Mouse (Mus musculus) MEL (cell line): ENCODE results near the gene Irf5. TPM values are rescaled to one million over a fixed set of nuclear protein-coding genes. Genes with fewer than 3 reads are reported as not detected.

Experiments used
- DNase-seq: peaks from one replicate; pipeline ENCODE4 v3.0.0; 2011; ENCODE audit warnings: low read depth, low spot score
- H3K27ac ChIP-seq: 2 replicates; pipeline ENCODE4 v1.5.1; 2012; ENCODE audit warnings: low read depth, mild to moderate bottlenecking, control low read depth, low read length, moderate library complexity; ENCODE audit not compliant: control insufficient read depth
- H3K27me3 ChIP-seq, 2 experiments: fragments of 150-350 bp in 1 of 2; sonication (generic) in 1 of 2; 2 replicates each; pipeline ENCODE4 v1.6.1; 2012; ENCODE audit warnings: low read length in 2 of 2, mild to moderate bottlenecking in 2 of 2, improper control_type of control experiment in 1 of 2, moderate library complexity in 1 of 2; ENCODE audit not compliant: insufficient read depth in 2 of 2, control insufficient read depth in 1 of 2
- H3K36me3 ChIP-seq, 2 experiments: 2 replicates each; pipeline ENCODE4 v1.6.1; 2012 to 2014; ENCODE audit warnings: low read length in 2 of 2, improper control_type of control experiment in 1 of 2, inconsistent platforms in 1 of 2, mild to moderate bottlenecking in 1 of 2; ENCODE audit not compliant: insufficient read depth in 2 of 2, control insufficient read depth in 1 of 2
- H3K4me1 ChIP-seq, 2 experiments: fragments of 150-350 bp in 1 of 2; sonication (generic) in 1 of 2; 2 replicates each; pipeline ENCODE4 v1.6.1; 2012; ENCODE audit warnings: low read length in 2 of 2, improper control_type of control experiment in 1 of 2, mild to moderate bottlenecking in 1 of 2; ENCODE audit not compliant: insufficient read depth in 2 of 2, control insufficient read depth in 1 of 2
- H3K4me3 ChIP-seq, 2 experiments: fragments of 150-350 bp in 1 of 2; sonication (generic) in 1 of 2; 2 replicates each; pipeline ENCODE4 v1.5.1; 2012; ENCODE audit warnings: low read depth in 2 of 2, low read length in 2 of 2, mild to moderate bottlenecking in 2 of 2, moderate library complexity in 2 of 2, control low read depth in 1 of 2, improper control_type of control experiment in 1 of 2; ENCODE audit not compliant: control insufficient read depth in 1 of 2, insufficient read depth in 1 of 2
- H3K79me2 ChIP-seq: 2 replicates; pipeline ENCODE4 v1.6.1; 2012; ENCODE audit warnings: mild to moderate bottlenecking, low read length, moderate library complexity; ENCODE audit not compliant: control insufficient read depth, poor library complexity, insufficient read depth
- H3K9ac ChIP-seq: 2 replicates; pipeline ENCODE4 v1.6.1; 2012; ENCODE audit warnings: low read depth, mild to moderate bottlenecking, control low read depth, low read length, moderate library complexity; ENCODE audit not compliant: control insufficient read depth, poor library complexity, severe bottlenecking
- H3K9me3 ChIP-seq: fragments of 150-350 bp; sonication (generic); replicated peaks from 2 replicates; pipeline ENCODE4 v1.6.1; 2012; ENCODE audit warnings: mild to moderate bottlenecking, low read length, improper control_type of control experiment, moderate library complexity; ENCODE audit not compliant: insufficient read depth
- BHLHE40 ChIP-seq: IDR thresholded peaks from 2 replicates; pipeline ENCODE4 v1.6.1; 2012; ENCODE audit warnings: low read depth, mild to moderate bottlenecking, inconsistent platforms, low read length, improper control_type of control experiment, borderline replicate concordance
- CHD1 ChIP-seq: IDR thresholded peaks from 2 replicates; pipeline ENCODE4 v1.6.1; 2012; ENCODE audit warnings: low read depth, mild to moderate bottlenecking, inconsistent platforms, low read length, improper control_type of control experiment
- CHD2 ChIP-seq: IDR thresholded peaks from 2 replicates; pipeline ENCODE4 v1.6.1; 2011; ENCODE audit warnings: low read length, improper control_type of control experiment
- CTCF ChIP-seq, 3 experiments: IDR thresholded peaks in 2 of 3; conservative IDR thresholded peaks in 1 of 3; 2 replicates each; pipeline ENCODE4 v1.5.1; 2011 to 2012; ENCODE audit warnings: low read length in 3 of 3, low read depth in 2 of 3, mild to moderate bottlenecking in 2 of 3, improper control_type of control experiment in 1 of 3, inconsistent platforms in 1 of 3, mixed read lengths in 1 of 3, moderate library complexity in 1 of 3; ENCODE audit not compliant: control insufficient read depth in 1 of 3, insufficient read depth in 1 of 3, poor library complexity in 1 of 3, severe bottlenecking in 1 of 3
- ELF1 ChIP-seq: IDR thresholded peaks from 2 replicates; pipeline ENCODE4 v1.6.1; 2014; ENCODE audit warnings: low read depth, mild to moderate bottlenecking, inconsistent platforms, low read length, improper control_type of control experiment, moderate library complexity
- EP300 ChIP-seq, 2 experiments: IDR thresholded peaks; 2 replicates each; pipeline ENCODE4 v1.6.1; 2011; ENCODE audit warnings: improper control_type of control experiment in 2 of 2, low read length in 2 of 2, low read depth in 1 of 2, mild to moderate bottlenecking in 1 of 2
- GABPA ChIP-seq: IDR thresholded peaks from 2 replicates; pipeline ENCODE4 v1.6.1; 2012; ENCODE audit warnings: low read depth, mild to moderate bottlenecking, inconsistent platforms, low read length, improper control_type of control experiment, moderate library complexity
- MAFK ChIP-seq: IDR thresholded peaks from 2 replicates; pipeline ENCODE4 v1.6.1; 2011; ENCODE audit warnings: low read depth, mild to moderate bottlenecking, low read length, improper control_type of control experiment, borderline replicate concordance
- MXI1 ChIP-seq: IDR thresholded peaks from 2 replicates; pipeline ENCODE4 v1.6.1; 2011; ENCODE audit warnings: mild to moderate bottlenecking, low read depth, low read length, improper control_type of control experiment
- NELFE ChIP-seq: IDR thresholded peaks from 2 replicates; pipeline ENCODE4 v1.6.1; 2011; ENCODE audit warnings: low read depth, low read length, improper control_type of control experiment
- NRF1 ChIP-seq: IDR thresholded peaks from 2 replicates; pipeline ENCODE4 v1.6.1; 2014; ENCODE audit warnings: low read depth, mild to moderate bottlenecking, inconsistent platforms, low read length, improper control_type of control experiment, moderate library complexity; ENCODE audit not compliant: poor library complexity, insufficient read depth, severe bottlenecking
- POLR2A ChIP-seq, 2 experiments: IDR thresholded peaks; 2 replicates each; pipeline ENCODE4 v1.6.1; 2011 to 2012; ENCODE audit warnings: low read length in 2 of 2, mild to moderate bottlenecking in 2 of 2, control low read depth in 1 of 2, improper control_type of control experiment in 1 of 2, low read depth in 1 of 2, moderate library complexity in 1 of 2; ENCODE audit not compliant: control insufficient read depth in 1 of 2, insufficient read depth in 1 of 2, poor library complexity in 1 of 2
- POLR2AphosphoS5 ChIP-seq: IDR thresholded peaks from 2 replicates; pipeline ENCODE4 v1.6.1; 2012; ENCODE audit warnings: low read depth, borderline replicate concordance, mild to moderate bottlenecking, inconsistent platforms, low read length, moderate library complexity, mixed read lengths
- SIN3A ChIP-seq: IDR thresholded peaks from 2 replicates; pipeline ENCODE4 v1.6.1; 2012; ENCODE audit warnings: low read length, improper control_type of control experiment, inconsistent platforms
- SMC3 ChIP-seq: IDR thresholded peaks from 2 replicates; pipeline ENCODE4 v1.6.1; 2011; ENCODE audit warnings: low read depth, low read length, improper control_type of control experiment
- UBTF ChIP-seq: IDR thresholded peaks from 2 replicates; pipeline ENCODE4 v1.6.1; 2012; ENCODE audit warnings: low read depth, mild to moderate bottlenecking, inconsistent platforms, low read length, improper control_type of control experiment, moderate library complexity, borderline replicate concordance; ENCODE audit not compliant: insufficient read depth
- USF1 ChIP-seq: IDR thresholded peaks from 2 replicates; pipeline ENCODE4 v1.6.1; 2014; ENCODE audit warnings: low read depth, mild to moderate bottlenecking, inconsistent platforms, low read length, improper control_type of control experiment, moderate library complexity
- ZC3H11A ChIP-seq: IDR thresholded peaks from 2 replicates; pipeline ENCODE4 v1.6.1; 2012; ENCODE audit warnings: low read depth, mild to moderate bottlenecking, inconsistent platforms, low read length, improper control_type of control experiment
- ZMIZ1 ChIP-seq: IDR thresholded peaks from 2 replicates; pipeline ENCODE4 v1.6.1; 2012; ENCODE audit warnings: low read depth, mild to moderate bottlenecking, inconsistent platforms, low read length, improper control_type of control experiment, moderate library complexity
- polyA plus RNA-seq, 2 experiments: library from polyadenylated mRNA; stranded (reverse) in 1 of 2; unstranded in 1 of 2; fragments of >175 nt in 1 of 2; fragments of >200 nt in 1 of 2; gene quantifications; 2 replicates each; pipeline versions ENCODE4 v1.2.1 to v1.2.4; 2012; ENCODE audit warnings: low replicate concordance in 2 of 2, low read depth in 1 of 2; ENCODE audit not compliant: insufficient read length in 2 of 2, insufficient read depth in 1 of 2, missing spikeins in 1 of 2
- total RNA-seq: library from RNA; depleted of rRNA; stranded (reverse); fragments of 300-350 nt; gene quantifications from 2 replicates; pipeline ENCODE4 v1.2.3, GENCODE M21; 2012

Irf5 gene
- total and polyA plus RNA-seq, 3 experiments: 9.7 to 13.3 TPM; not detected in 1

DNA sequence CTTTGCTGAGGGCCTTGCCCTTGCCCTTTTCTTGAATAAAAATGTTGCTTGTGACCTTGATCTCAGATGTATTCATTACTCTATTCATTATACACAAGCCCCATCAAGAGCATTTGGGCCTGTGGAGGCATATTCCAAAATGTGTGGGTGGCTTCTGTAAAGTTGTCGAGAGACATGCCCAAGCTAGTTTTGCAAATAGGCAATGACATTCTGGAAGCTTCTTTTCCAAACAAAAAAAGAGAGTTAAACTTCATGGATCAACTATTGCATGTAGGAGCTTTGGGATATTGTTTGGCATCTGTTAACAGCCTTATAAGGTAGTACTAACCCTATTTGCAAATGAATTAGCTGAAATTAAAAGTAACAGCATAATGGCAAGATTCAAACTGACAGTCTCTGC, 21.7 kb downstream of the Irf5 start:
- no peak for DNase-seq
- H3K79me2 ChIP-seq: no peaks in the 10 kb centered on the region
- TF ChIP-seq ZC3H11A (no peak), BHLHE40 (no peak), SMC3 (no peak), POLR2A (IDR thresholded peaks at IDR 0.05; ENCODE audit: control insufficient read depth in 1 of 2, insufficient read depth in 1 of 2, low read depth in 1 of 2, low read length in 2 of 2, poor library complexity in 1 of 2) (no peak), CHD1 (no peak), SIN3A (no peak), ZMIZ1 (no peak)
- TF ChIP-seq, all 39 proteins: peak for 0

DNA sequence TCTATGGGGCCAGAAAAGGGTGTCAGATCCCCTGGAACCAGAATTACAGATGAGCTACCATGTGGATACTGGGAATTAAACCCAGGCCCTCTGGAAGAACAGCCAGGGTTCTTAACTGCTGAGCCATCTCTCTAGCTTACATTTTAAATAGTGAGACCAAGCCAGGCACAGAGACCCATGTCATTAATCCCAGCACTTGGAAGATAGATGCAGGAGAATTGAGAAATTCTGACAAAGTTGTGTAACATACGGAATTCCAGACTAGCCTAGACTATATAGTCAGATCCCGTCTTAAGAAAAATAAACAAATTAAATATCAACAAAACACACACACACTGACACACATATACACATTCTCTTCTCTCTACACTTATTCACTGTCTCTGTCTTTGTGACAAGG, 26.1 kb downstream of the Irf5 start:
- no peak for DNase-seq
- no peak overlapping the region for H3K27ac ChIP-seq
- TF ChIP-seq UBTF (no peak), MAFK (no peak), CHD2 (no peak), ZC3H11A (no peak), POLR2AphosphoS5 (no peak), NRF1 (no peak), ELF1 (no peak), EP300 (IDR thresholded peaks at IDR 0.05; ENCODE audit: low read depth in 1 of 2, low read length in 2 of 2) (no peak), USF1 (no peak), ZMIZ1 (no peak), GABPA (no peak), MXI1 (no peak), CTCF (IDR thresholded peaks at IDR 0.05 in 2 of 3, conservative IDR thresholded peaks at IDR 0.05 in 1 of 3; ENCODE audit: control insufficient read depth in 1 of 3, insufficient read depth in 1 of 3, low read depth in 2 of 3, low read length in 3 of 3, poor library complexity in 1 of 3, severe bottlenecking in 1 of 3) (no peak), NELFE (no peak)
- no peak overlapping the region for H3K4me3 ChIP-seq
- peaks cover 0 to 28% of the 10 kb centered on the region in 2 experiments; a peak in 2 of 4 replicates for H3K36me3 ChIP-seq
- no peak overlapping the region for H3K9ac ChIP-seq
- H3K27me3 ChIP-seq: no peaks in the 10 kb centered on the region
- H3K4me1 ChIP-seq: no peaks in the 10 kb centered on the region
- H3K79me2 ChIP-seq: no peaks in the 10 kb centered on the region
- H3K9me3 ChIP-seq: no peaks in the 10 kb centered on the region

More for the DNA sequence above, 21.7 kb downstream of the Irf5 start:
- Histone ChIP-seq H3K27ac (no peak overlapping the region), H3K27me3 (no peaks in the 10 kb centered on the region), H3K4me1 (no peaks in the 10 kb centered on the region), H3K9me3 (no peaks in the 10 kb centered on the region), H3K9ac (no peak overlapping the region), H3K36me3 (peaks cover 0 to 27% of the 10 kb centered on the region in 2 experiments; a peak in 2 of 4 replicates), H3K4me3 (no peak overlapping the region)
